Mouse (Mus musculus): ENCODE measurements around the gene Atl1. TPM values are rescaled to one million over a fixed set of nuclear protein-coding genes. Genes with fewer than 3 reads are reported as not detected.

Atl1 gene
- polyA plus RNA-seq, 1 experiment: 108 TPM

GRCm38 (mm10) chr12:69855641-69856300, 36.6 kb upstream of the Atl1 start:
- TF ChIP-seq POLR2A (IDR thresholded peaks at IDR 0.05; ENCODE audit: extremely low read depth, insufficient read depth, low read length) (no peak), CTCF (IDR thresholded peaks at IDR 0.05; ENCODE audit: extremely low read depth, insufficient read depth, low read length) (no peak)
- no peak overlapping the region for H3K27ac ChIP-seq (ENCODE audit: insufficient read depth, low read length)
- H3K4me3 ChIP-seq (ENCODE audit: insufficient read depth, low read length): no peak overlapping the region
- H3K4me1 ChIP-seq (ENCODE audit: control insufficient read depth, insufficient read depth, low read length): peaks cover 5% of the 10 kb centered on the region

GRCm38 (mm10) chr12:69856398-69856797, 36.0 kb upstream of the Atl1 start:
- TF ChIP-seq CTCF (IDR thresholded peaks at IDR 0.05; ENCODE audit: extremely low read depth, insufficient read depth, low read length) (no peak), POLR2A (IDR thresholded peaks at IDR 0.05; ENCODE audit: extremely low read depth, insufficient read depth, low read length) (no peak)
- Histone ChIP-seq H3K27ac (ENCODE audit: insufficient read depth, low read length) (no peak overlapping the region), H3K4me3 (ENCODE audit: insufficient read depth, low read length) (no peak overlapping the region), H3K4me1 (ENCODE audit: control insufficient read depth, insufficient read depth, low read length) (peaks cover 5% of the 10 kb centered on the region)

- H3K27ac ChIP-seq (ENCODE audit: insufficient read depth, low read length): no peak overlapping the region
- peaks cover 2% of the 10 kb centered on the region; the same call in 1 of the 2 replicates for H3K4me1 ChIP-seq (ENCODE audit: control insufficient read depth, insufficient read depth, low read length)
- TF ChIP-seq POLR2A (IDR thresholded peaks at IDR 0.05; ENCODE audit: extremely low read depth, insufficient read depth, low read length): no peak
- no peak for TF ChIP-seq CTCF (IDR thresholded peaks at IDR 0.05; ENCODE audit: extremely low read depth, insufficient read depth, low read length)
- no peak overlapping the region for H3K4me3 ChIP-seq (ENCODE audit: insufficient read depth, low read length)
Measured at GRCm38 (mm10) chr12:69857597-69857996, 34.8 kb upstream of the Atl1 start.

- Histone ChIP-seq H3K27ac (ENCODE audit: insufficient read depth, low read length) (no peak overlapping the region), H3K4me3 (ENCODE audit: insufficient read depth, low read length) (no peak overlapping the region), H3K4me1 (ENCODE audit: control insufficient read depth, insufficient read depth, low read length) (no peaks in the 10 kb centered on the region; the same call in 1 of the 2 replicates)
- no peak for TF ChIP-seq POLR2A (IDR thresholded peaks at IDR 0.05; ENCODE audit: extremely low read depth, insufficient read depth, low read length)
- no peak for TF ChIP-seq CTCF (IDR thresholded peaks at IDR 0.05; ENCODE audit: extremely low read depth, insufficient read depth, low read length)
Measured at GRCm38 (mm10) chr12:69858847-69859246, 33.6 kb upstream of the Atl1 start.

- Histone ChIP-seq H3K27ac (ENCODE audit: insufficient read depth, low read length) (no peak overlapping the region), H3K4me3 (ENCODE audit: insufficient read depth, low read length) (no peak overlapping the region), H3K4me1 (ENCODE audit: control insufficient read depth, insufficient read depth, low read length) (peaks cover 4% of the 10 kb centered on the region)
- TF ChIP-seq POLR2A (IDR thresholded peaks at IDR 0.05; ENCODE audit: extremely low read depth, insufficient read depth, low read length) (no peak), CTCF (IDR thresholded peaks at IDR 0.05; ENCODE audit: extremely low read depth, insufficient read depth, low read length) (no peak)
Measured at GRCm38 (mm10) chr12:69863505-69863904, 28.9 kb upstream of the Atl1 start.

GRCm38 (mm10) chr12:69864164-69864692, 28.2 kb upstream of the Atl1 start:
- peaks cover 4% of the 10 kb centered on the region for H3K4me1 ChIP-seq (ENCODE audit: control insufficient read depth, insufficient read depth, low read length)
- no peak overlapping the region for H3K27ac ChIP-seq (ENCODE audit: insufficient read depth, low read length)
- H3K4me3 ChIP-seq (ENCODE audit: insufficient read depth, low read length): no peak overlapping the region
- no peak for TF ChIP-seq POLR2A (IDR thresholded peaks at IDR 0.05; ENCODE audit: extremely low read depth, insufficient read depth, low read length)
- TF ChIP-seq CTCF (IDR thresholded peaks at IDR 0.05; ENCODE audit: extremely low read depth, insufficient read depth, low read length): no peak

- Histone ChIP-seq H3K27ac (ENCODE audit: insufficient read depth, low read length) (no peak overlapping the region), H3K4me3 (ENCODE audit: insufficient read depth, low read length) (no peak overlapping the region), H3K4me1 (ENCODE audit: control insufficient read depth, insufficient read depth, low read length) (peaks cover 4% of the 10 kb centered on the region)
- TF ChIP-seq CTCF (IDR thresholded peaks at IDR 0.05; ENCODE audit: extremely low read depth, insufficient read depth, low read length): no peak
- no peak for TF ChIP-seq POLR2A (IDR thresholded peaks at IDR 0.05; ENCODE audit: extremely low read depth, insufficient read depth, low read length)
Measured at GRCm38 (mm10) chr12:69867338-69867737, 25.1 kb upstream of the Atl1 start.

GRCm38 (mm10) chr12:69871632-69872031, 20.8 kb upstream of the Atl1 start:
- Histone ChIP-seq H3K4me3 (ENCODE audit: insufficient read depth, low read length) (no peak overlapping the region), H3K4me1 (ENCODE audit: control insufficient read depth, insufficient read depth, low read length) (no peaks in the 10 kb centered on the region; the same call in 1 of the 2 replicates), H3K27ac (ENCODE audit: insufficient read depth, low read length) (no peak overlapping the region)
- TF ChIP-seq POLR2A (IDR thresholded peaks at IDR 0.05; ENCODE audit: extremely low read depth, insufficient read depth, low read length) (no peak), CTCF (IDR thresholded peaks at IDR 0.05; ENCODE audit: extremely low read depth, insufficient read depth, low read length) (no peak)

- peaks cover 8% of the 10 kb centered on the region for H3K4me1 ChIP-seq (ENCODE audit: control insufficient read depth, insufficient read depth, low read length)
- H3K4me3 ChIP-seq (ENCODE audit: insufficient read depth, low read length): no peak overlapping the region
- TF ChIP-seq POLR2A (IDR thresholded peaks at IDR 0.05; ENCODE audit: extremely low read depth, insufficient read depth, low read length) (no peak), CTCF (IDR thresholded peaks at IDR 0.05; ENCODE audit: extremely low read depth, insufficient read depth, low read length) (no peak)
- no peak overlapping the region for H3K27ac ChIP-seq (ENCODE audit: insufficient read depth, low read length)
Measured at GRCm38 (mm10) chr12:69877842-69878363, 14.5 kb upstream of the Atl1 start.

GRCm38 (mm10) chr12:69879172-69879665, 13.2 kb upstream of the Atl1 start:
- H3K4me3 ChIP-seq (ENCODE audit: insufficient read depth, low read length): no peak overlapping the region
- H3K4me1 ChIP-seq (ENCODE audit: control insufficient read depth, insufficient read depth, low read length): peaks cover 8% of the 10 kb centered on the region
- TF ChIP-seq CTCF (IDR thresholded peaks at IDR 0.05; ENCODE audit: extremely low read depth, insufficient read depth, low read length): no peak
- no peak for TF ChIP-seq POLR2A (IDR thresholded peaks at IDR 0.05; ENCODE audit: extremely low read depth, insufficient read depth, low read length)
- H3K27ac ChIP-seq (ENCODE audit: insufficient read depth, low read length): peak overlapping the region; percentile 86
